Mouse (Mus musculus) liver, postnatal 0 days (tissue): ENCODE measurements at regions not wholly inside any gene's neighbourhood (a gene's known extent, or its start where the extent isn't known, plus 50 kb on each side); places are given as distances from the start of the nearest gene placed in this dataset.

Source experiments
- CTCF ChIP-seq: sonication (generic); IDR thresholded peaks from 2 replicates; pipeline ENCODE4 v1.5.1; 2016; ENCODE audit warnings: antibody characterized with exemption, low read depth
- EP300 ChIP-seq: IDR thresholded peaks from 2 replicates; pipeline ENCODE4 v1.6.1; 2016; ENCODE audit warnings: antibody characterized with exemption, low read depth, mild to moderate bottlenecking

GRCm38 (mm10) chr3:21553159-21553758 lies 523.2 kb upstream of the Tbl1xr1 start:
- TF ChIP-seq CTCF (no peak), EP300 (no peak)
